Mouse (Mus musculus) cortical plate, adult 2 months (tissue): ENCODE results near the gene Pax7. TPM values are rescaled to one million over a fixed set of nuclear protein-coding genes. Genes with fewer than 3 reads are reported as not detected.

Experiments used
- H3K27ac ChIP-seq: fragments of 200-500 bp; 2 replicates; pipeline ENCODE4 v1.5.1; 2012; ENCODE audit warnings: low read length, control low read depth, inconsistent platforms; ENCODE audit not compliant: insufficient read depth
- H3K4me1 ChIP-seq: fragments of 200-500 bp; 2 replicates; pipeline ENCODE4 v1.6.1; 2011; ENCODE audit warnings: low read length; ENCODE audit not compliant: control insufficient read depth, insufficient read depth
- H3K4me3 ChIP-seq: fragments of 200-500 bp; 2 replicates; pipeline ENCODE4 v1.5.1; 2011; ENCODE audit warnings: mild to moderate bottlenecking, low read length, control low read depth; ENCODE audit not compliant: insufficient read depth
- CTCF ChIP-seq: fragments of 200-500 bp; IDR thresholded peaks from 2 replicates; pipeline ENCODE4 v1.5.1; 2011; ENCODE audit warnings: mild to moderate bottlenecking, control low read depth, low read length; ENCODE audit not compliant: insufficient read depth; ENCODE audit errors: extremely low read depth
- POLR2A ChIP-seq: fragments of 200-500 bp; IDR thresholded peaks from 2 replicates; pipeline ENCODE4 v1.6.1; 2011; ENCODE audit warnings: mild to moderate bottlenecking, low read length, control low read depth; ENCODE audit not compliant: insufficient read depth; ENCODE audit errors: extremely low read depth
- polyA plus RNA-seq: library from polyadenylated mRNA; depleted of rRNA; stranded (reverse); fragments of >200 nt; gene quantifications from 2 replicates; pipeline ENCODE4 v1.2.3, GENCODE M21; 2012

Gene Pax7
- polyA plus RNA-seq, 1 experiment: not detected

DNA sequence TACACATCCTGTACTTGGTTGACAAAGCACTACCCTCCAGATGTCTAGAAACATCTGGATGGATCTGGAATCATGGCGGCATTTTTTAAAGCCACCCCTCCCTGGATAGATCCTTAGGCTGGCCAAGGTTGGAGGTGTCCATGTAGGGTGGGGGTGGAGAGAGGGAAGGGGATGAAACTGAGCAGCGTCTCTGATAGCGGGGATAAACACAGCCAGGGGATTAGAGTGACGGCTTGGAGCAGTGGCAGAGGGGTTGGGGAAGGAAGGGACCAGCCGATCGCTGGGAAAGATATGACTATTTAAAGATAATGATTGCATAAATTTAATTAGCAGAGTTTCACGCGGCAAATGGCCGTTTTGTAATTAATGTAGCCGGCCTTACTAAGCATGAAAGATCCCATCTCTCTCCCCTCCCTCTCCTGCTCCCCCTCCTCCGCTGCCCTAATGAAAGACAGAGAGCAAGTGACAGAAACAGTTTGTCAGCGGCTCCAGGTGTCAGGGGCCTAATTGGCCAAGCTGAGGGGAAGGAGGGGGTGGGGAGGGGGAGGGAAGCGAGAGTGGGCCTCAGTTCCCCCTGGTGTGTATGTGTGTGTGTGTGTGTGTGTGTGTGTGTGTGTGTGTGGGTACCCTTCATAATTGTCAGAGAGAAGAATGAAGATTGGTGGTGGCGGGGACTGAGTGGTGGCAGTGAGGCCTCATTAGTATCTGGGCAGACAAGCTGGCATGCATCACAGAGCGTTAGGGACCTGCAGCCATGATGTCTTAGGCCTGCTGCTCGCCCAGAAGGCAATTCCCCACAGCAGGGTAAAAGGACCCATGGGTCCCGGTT is 74.6 kb downstream of the Pax7 start:
- Histone ChIP-seq H3K4me1 (no peaks in the 10 kb centered on the region), H3K4me3 (no peak overlapping the region), H3K27ac (no peak overlapping the region)
- TF ChIP-seq POLR2A: no peak
- no peak for TF ChIP-seq CTCF

DNA sequence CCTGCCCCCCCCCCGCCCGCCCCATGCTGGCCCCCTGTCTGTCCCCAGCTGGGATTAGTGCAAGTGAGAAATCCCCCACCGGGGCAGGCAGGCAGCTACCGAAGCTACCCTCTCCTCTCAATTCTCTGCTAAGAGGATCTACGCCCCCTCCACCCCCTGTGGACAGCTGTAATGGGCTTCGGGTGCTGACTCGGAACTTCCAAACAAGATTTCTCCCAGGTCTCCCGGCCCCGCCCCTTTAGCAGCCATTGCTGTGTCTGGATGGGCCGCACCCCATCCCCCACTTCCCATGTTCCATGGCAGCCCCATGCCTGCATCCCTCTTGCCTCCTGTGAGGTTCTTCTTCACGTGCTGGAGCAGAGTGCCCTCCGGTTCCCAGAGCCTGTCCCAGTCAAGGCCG is 76.4 kb downstream of the Pax7 start:
- no peaks in the 10 kb centered on the region for H3K4me1 ChIP-seq
- no peak overlapping the region for H3K27ac ChIP-seq
- no peak for TF ChIP-seq POLR2A
- no peak overlapping the region for H3K4me3 ChIP-seq

DNA sequence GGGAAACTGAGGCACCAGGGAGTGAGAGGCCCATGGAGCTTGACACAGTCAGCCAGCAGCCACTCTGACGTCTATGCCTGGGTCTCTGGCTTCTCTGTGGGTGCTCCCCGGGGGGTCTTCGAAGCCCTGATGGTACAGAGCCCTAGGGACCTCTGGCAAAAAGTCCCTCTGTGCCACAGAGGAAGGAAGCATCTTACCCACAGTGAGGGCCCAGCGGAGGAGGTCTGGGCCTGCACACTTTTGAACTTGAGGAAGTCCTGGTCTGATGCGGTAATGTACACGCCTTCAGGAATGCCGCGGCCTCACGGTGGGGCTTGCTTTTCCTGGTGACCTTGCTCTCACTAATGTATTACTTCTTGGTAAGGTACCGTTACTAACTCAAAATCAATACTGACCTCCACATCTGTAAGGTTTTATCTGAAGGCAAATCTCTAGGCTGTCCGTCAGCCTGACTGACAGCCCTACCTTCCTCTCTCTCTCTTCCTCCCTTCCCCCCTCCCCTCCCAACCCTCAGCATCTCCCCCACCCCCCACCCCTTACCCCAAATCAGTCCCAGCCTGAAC is 79.1 kb downstream of the Pax7 start:
- H3K4me1 ChIP-seq: no peaks in the 10 kb centered on the region
- H3K4me3 ChIP-seq: no peak overlapping the region
- no peak overlapping the region for H3K27ac ChIP-seq
- TF ChIP-seq POLR2A (no peak), CTCF (no peak)

DNA sequence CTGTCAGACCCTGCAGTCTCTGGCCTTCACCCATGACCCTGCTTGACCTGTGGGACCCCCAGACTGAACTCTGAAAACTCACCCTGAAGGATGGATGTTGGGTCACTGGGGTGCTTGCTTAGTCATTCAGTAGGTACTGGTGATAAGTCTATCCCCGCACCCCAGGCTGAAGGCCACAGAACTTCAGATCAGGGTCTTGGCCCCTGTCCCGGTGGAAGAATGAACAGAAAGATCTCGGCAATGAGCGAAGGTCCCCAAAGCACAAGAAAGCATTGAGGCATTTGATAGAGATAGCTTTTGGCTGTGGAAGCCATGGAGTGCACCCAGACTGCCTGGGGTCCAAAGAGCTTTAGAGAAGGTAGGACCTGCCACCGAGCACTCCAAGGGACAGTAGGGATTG is 82.4 kb downstream of the Pax7 start:
- H3K4me3 ChIP-seq: no peak overlapping the region
- TF ChIP-seq CTCF: no peak
- no peak overlapping the region for H3K27ac ChIP-seq
- no peaks in the 10 kb centered on the region for H3K4me1 ChIP-seq

DNA sequence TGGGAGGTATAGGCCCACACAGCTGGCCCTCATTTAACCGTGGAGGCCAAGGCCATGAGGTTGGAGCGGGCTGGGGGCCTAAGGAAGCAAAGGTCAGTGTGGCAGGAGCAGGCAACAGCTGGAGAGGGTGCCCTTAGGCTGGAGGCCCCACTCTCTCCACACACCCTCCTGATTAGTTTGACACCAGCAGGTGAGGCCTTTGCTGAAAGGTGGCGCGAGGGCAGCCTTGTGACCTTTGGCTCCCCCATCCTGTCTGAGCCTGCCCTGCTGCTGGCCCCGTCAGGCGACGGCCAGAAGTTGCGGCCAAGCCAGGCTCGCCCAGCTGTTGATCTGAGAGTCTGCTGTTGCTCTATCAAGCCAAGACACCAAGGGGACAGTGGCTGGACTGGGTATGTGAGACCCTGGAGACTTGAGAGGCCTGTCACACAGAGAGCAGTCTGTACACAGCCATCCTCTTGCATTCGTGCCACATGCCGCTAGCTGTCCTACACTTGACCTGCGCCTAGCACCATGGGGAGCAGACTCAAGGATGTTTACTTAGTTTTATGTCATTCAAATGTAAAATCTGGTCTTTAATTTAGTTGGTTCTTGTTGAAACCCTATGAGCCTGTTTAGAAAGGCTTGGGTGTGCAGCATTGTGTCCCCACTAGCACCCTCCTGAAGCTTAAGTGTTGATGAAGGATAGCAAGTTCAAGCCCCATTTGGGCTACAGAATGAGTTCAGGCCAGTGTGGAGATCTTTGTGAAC is 86.0 kb downstream of the Pax7 start:
- H3K4me1 ChIP-seq: no peaks in the 10 kb centered on the region
- no peak overlapping the region for H3K4me3 ChIP-seq
- H3K27ac ChIP-seq: no peak overlapping the region
- TF ChIP-seq POLR2A: no peak
- TF ChIP-seq CTCF: no peak

- TF ChIP-seq POLR2A (no peak), CTCF (no peak)
- H3K4me1 ChIP-seq: no peaks in the 10 kb centered on the region
- H3K27ac ChIP-seq: no peak overlapping the region
- no peak overlapping the region for H3K4me3 ChIP-seq
Observed at GRCm38 (mm10) chr4:139746177-139746576, 87.2 kb downstream of the Pax7 start.

DNA sequence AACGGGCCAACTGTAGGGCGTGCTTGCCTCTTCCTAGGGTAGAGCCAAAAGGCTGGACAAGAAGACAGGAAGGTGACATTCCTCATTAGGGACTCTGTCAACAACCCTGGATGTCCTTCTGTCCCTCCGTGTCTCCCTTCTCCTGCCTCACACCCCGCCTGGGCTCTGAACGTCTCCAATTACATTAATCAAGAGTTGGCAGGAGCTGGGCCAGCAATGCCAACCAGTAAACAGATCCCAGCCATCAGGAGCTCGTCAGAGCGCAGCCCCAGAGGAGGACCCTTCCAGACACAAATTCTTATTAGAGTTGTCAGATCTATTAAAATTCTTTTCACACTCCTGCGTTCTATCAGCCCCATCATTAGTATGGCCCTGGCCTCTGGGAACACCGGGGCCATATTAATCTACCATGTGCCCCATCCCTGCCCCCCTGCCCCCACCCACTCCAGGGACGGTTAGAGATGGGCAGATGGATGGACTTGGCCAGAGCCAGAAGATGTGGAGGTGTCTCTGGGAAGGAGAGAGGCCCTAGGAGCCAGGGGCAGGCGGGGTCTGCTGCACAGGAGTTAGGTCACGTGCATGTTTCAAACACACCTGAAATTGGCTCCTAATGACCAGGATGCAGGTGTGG is 88.4 kb downstream of the Pax7 start:
- Histone ChIP-seq H3K4me1 (no peaks in the 10 kb centered on the region), H3K27ac (no peak overlapping the region), H3K4me3 (no peak overlapping the region)
- no peak for TF ChIP-seq POLR2A
- TF ChIP-seq CTCF: no peak

GRCm38 (mm10) chr4:139743626-139744025 is 89.7 kb downstream of the Pax7 start:
- no peak for TF ChIP-seq POLR2A
- TF ChIP-seq CTCF: no peak
- H3K4me3 ChIP-seq: no peak overlapping the region
- H3K27ac ChIP-seq: no peak overlapping the region
- H3K4me1 ChIP-seq: no peaks in the 10 kb centered on the region

DNA sequence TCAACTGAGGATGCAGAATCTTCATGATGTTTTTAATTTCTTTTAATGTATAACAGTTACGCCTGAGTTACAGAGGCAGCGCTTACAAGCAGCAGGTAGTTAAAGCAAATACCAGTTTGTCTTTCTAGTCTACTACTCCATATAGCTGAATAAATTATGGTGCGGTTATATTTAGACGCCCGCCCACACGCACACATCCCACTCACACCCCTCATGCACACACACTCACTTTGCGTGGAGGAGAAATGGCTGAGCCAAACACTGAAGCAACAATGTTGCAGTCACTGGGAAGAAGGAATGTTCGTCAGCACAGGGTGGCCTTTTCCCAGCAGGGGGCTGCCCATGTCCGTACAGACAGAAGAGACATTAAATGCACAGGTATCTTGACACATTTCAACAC is 96.3 kb downstream of the Pax7 start:
- Histone ChIP-seq H3K4me1 (no peaks in the 10 kb centered on the region; the same call in 1 of the 2 replicates), H3K27ac (no peak overlapping the region), H3K4me3 (no peak overlapping the region)
- TF ChIP-seq CTCF (no peak), POLR2A (no peak)

- Histone ChIP-seq H3K27ac (no peak overlapping the region), H3K4me3 (no peak overlapping the region), H3K4me1 (no peaks in the 10 kb centered on the region)
- TF ChIP-seq POLR2A (no peak), CTCF (no peak)
Observed at GRCm38 (mm10) chr4:139727101-139727500, 106.2 kb downstream of the Pax7 start.
